Mouse (Mus musculus): ENCODE results near the gene Phlda1.

- TF ChIP-seq CTCF (IDR thresholded peaks at IDR 0.05; ENCODE audit: borderline replicate concordance, insufficient read depth, low read depth, low read length) (no peak), POLR2A (IDR thresholded peaks at IDR 0.05; ENCODE audit: borderline replicate concordance, insufficient read depth, low read length) (no peak)
Measured at GRCm38 (mm10) chr10:111543106-111543505, 37.0 kb downstream of the Phlda1 start.
